Mouse (Mus musculus): ENCODE results near the gene Car5b.

Gene Car5b

DNA sequence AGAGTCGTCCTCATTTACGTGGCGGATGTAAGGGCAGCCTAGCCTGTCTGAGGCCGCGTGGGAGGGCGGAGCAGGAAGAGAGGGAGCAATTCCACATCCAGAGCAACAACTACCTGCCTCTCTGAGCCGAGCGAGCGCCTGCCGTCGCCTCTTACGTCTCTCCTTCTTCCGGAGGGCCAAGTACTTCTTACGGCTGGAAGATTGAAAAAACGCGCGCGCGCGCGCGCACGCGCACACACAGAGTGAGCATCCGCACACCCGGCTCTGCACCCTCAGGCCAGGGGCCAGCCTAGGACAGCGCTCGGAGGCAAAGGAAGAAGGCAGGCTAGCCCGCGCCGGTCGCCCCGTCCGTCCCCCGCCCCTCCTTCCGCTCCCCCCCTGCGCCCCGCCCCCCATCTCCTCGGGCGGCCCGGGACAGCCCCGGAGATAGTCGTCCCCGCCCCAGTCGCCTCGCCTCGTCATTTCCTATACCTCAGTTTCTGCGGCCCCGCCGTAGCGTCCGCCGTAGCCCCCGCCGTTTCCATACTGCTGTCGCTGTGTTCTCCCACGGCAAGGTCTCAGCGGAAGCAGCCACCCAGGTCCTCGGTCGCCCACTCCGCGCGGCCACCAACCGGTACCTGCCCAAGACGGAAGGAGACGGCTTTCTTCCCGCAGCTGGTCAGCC, 69.9 kb downstream of the Car5b start:
- peak; percentile 81 for DNase-seq

- DNase-seq: no peak
Observed at GRCm38 (mm10) chrX:163957381-163957780, 70.4 kb downstream of the Car5b start.

DNA sequence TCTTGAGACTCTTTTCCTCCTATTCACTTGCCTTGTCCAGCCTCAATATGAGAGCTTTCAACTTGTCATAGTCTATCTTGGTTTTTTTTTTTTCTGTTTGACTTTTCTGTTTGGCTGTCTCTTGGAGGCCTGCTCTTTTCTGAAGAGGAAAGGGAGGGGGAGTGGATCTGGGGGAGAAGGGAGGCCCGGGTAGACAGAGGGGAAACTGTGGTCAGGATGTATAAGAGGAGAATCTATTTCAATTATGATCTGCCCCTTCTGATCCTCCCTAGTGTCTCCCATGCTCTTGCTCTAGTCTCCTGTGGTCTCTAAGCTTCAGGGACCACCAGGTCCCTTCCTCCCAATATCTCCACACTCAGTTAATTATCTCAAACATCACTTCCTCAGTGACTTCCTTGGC, 76.2 kb downstream of the Car5b start:
- DNase-seq: no peak

- no peak for DNase-seq
Observed at GRCm38 (mm10) chrX:163944381-163944780, 83.4 kb downstream of the Car5b start.

GRCm38 (mm10) chrX:163938587-163938986, 89.2 kb downstream of the Car5b start:
- DNase-seq: no peak

GRCm38 (mm10) chrX:163934731-163935130, 93.1 kb downstream of the Car5b start:
- no peak for DNase-seq

GRCm38 (mm10) chrX:163929550-163929949, 98.2 kb downstream of the Car5b start:
- no peak for DNase-seq
